Mouse (Mus musculus) thymus, adult 2 months (tissue): ENCODE data around the gene Ctxn2.
"Not testable (repeated sequence)": the region's sequence is repeated elsewhere in the genome, so short reads cannot be mapped to it uniquely, and the experiment has no call there.

ENCODE experiments used
- CTCF ChIP-seq: fragments of 200-500 bp; IDR thresholded peaks from 2 replicates; pipeline ENCODE4 v1.5.1; 2012; ENCODE audit warnings: mild to moderate bottlenecking, control low read depth, low read length, moderate library complexity, borderline replicate concordance; ENCODE audit not compliant: control insufficient read depth, poor library complexity, insufficient read depth; ENCODE audit errors: extremely low read depth
- POLR2A ChIP-seq: fragments of 200-500 bp; IDR thresholded peaks from 2 replicates; pipeline ENCODE4 v1.6.1; 2012; ENCODE audit warnings: mild to moderate bottlenecking, low read length, control low read depth, moderate library complexity; ENCODE audit not compliant: control insufficient read depth, poor library complexity, insufficient read depth; ENCODE audit errors: extremely low read depth

- TF ChIP-seq POLR2A, CTCF: not testable (repeated sequence)
These were observed 30.0 kb upstream of the Ctxn2 start for GRCm38 (mm10) chr2:125106536-125106935.
